Mouse (Mus musculus) midbrain, embryonic 10.5 days (tissue): ENCODE measurements around the gene Fbxo33. TPM values are rescaled to one million over a fixed set of nuclear protein-coding genes. Genes with fewer than 3 reads are reported as not detected.

Experiments
- DNase-seq: peaks from one replicate; pipeline ENCODE4 v3.0.0-alpha.2; 2017; ENCODE audit warnings: low spot score
- H3K27ac ChIP-seq: fragments of 300-500 bp; sonication (generic); replicated peaks from 2 replicates; pipeline ENCODE4 v1.5.1; 2016; ENCODE audit warnings: mild to moderate bottlenecking
- H3K27me3 ChIP-seq: fragments of 300-500 bp; sonication (generic); 2 replicates; pipeline ENCODE4 v1.6.1; 2016; ENCODE audit warnings: low read depth, mild to moderate bottlenecking; ENCODE audit not compliant: poor library complexity, severe bottlenecking
- H3K36me3 ChIP-seq: fragments of 300-500 bp; sonication (generic); 2 replicates; pipeline ENCODE4 v1.6.1; 2016; ENCODE audit warnings: mild to moderate bottlenecking, moderate library complexity
- H3K4me1 ChIP-seq: fragments of 300-500 bp; sonication (generic); 2 replicates; pipeline ENCODE4 v1.6.1; 2016
- H3K4me3 ChIP-seq: fragments of 300-500 bp; sonication (generic); 2 replicates; pipeline ENCODE4 v1.5.1; 2016; ENCODE audit warnings: mild to moderate bottlenecking, moderate library complexity
- H3K9me3 ChIP-seq: fragments of 300-500 bp; sonication (generic); replicated peaks from 2 replicates; pipeline ENCODE4 v1.6.1; 2016; ENCODE audit warnings: mild to moderate bottlenecking
- WGBS: fragments of 180-500 bp; shearing (Covaris S2); methylation state at CpG from one replicate; pipeline ENCODE4 v1.1.7; 2016; 5-methylcytosine and 5-hydroxymethylcytosine counted together
- polyA plus RNA-seq: library from polyadenylated mRNA; unstranded; fragments of >200 nt; fragmentation: Nextera tagmentation; extraction: Ambion mirVana; gene quantifications from 2 replicates; pipeline ENCODE4 v1.2.1, GENCODE M21; 2016

Fbxo33 gene
- polyA plus RNA-seq, 1 experiment from 2014 or later = 6.4 TPM

DNA sequence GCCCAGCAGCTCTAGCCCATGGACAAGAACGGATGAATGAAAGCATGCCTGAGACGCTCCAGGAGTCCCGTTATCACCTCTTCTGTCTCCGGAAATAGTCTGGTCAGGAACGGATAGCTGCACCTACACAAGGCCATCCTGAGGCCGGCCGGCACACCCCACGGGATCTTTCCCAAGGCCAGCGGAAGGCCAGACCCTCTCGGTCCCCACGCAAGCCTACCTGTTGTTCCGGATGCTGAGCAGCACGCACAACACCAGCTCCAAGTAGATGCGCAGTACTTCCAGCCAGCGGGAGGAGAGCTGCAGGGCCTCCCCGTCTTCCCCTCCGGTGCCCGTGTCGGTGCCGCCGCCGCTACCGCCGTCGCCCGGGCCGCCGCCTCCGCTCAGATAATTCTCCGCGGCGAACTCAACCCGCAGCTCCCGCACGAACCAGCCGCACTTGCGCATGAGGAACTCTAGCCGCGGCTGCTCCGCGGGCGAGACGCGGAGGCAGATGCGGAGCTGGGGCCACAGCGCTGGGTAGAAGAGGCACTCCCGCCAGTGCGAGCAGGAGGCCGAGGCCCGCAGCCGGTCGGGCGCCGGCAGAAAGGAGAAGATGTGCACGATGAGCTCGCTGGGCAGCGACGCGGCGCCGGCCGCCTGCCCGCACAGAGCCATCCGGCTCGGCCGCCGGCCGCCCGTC is 744 bp downstream of the Fbxo33 start:
- DNase-seq = no peak
- no peaks in the 10 kb centered on the region for H3K27me3 ChIP-seq
- 1% methylated on average over 68 of the region's 69 CpGs for WGBS
- H3K27ac ChIP-seq = peak overlapping the region; percentile 97
- H3K4me3 ChIP-seq = peak overlapping the region; percentile 97
- peaks cover 16% of the 10 kb centered on the region for H3K4me1 ChIP-seq
- no peaks in the 10 kb centered on the region for H3K9me3 ChIP-seq
- no peaks in the 10 kb centered on the region for H3K36me3 ChIP-seq

DNA sequence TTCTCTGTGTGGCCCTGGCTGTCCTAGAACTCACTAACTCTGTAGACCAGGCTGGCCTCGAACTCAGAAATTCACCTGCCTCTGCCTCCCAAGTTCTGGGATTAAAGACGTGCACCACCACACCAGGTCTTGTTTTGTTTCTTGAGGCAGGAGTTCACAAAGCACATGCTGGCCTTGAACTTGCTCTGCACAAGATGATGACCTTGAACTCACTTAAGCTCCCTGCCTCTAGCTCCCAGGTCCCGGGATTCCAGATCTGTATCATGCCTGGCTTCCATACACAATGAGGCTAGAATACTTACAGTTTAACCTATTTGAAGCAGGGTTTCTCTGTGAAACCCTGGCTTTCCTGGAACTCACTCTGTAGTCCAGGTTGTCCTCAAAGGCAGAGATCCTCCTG is 2.2 kb downstream of the Fbxo33 start:
- peak overlapping the region; percentile 97; the same call in 1 of the 2 replicates for H3K4me3 ChIP-seq
- H3K27ac ChIP-seq = no peak overlapping the region
- 89% methylated on average over 3 of the region's 3 CpGs for WGBS
- peaks cover 16% of the 10 kb centered on the region for H3K4me1 ChIP-seq
- H3K27me3 ChIP-seq = no peaks in the 10 kb centered on the region
- no peaks in the 10 kb centered on the region for H3K9me3 ChIP-seq
- DNase-seq = no peak
- peaks cover 8% of the 10 kb centered on the region for H3K36me3 ChIP-seq

DNA sequence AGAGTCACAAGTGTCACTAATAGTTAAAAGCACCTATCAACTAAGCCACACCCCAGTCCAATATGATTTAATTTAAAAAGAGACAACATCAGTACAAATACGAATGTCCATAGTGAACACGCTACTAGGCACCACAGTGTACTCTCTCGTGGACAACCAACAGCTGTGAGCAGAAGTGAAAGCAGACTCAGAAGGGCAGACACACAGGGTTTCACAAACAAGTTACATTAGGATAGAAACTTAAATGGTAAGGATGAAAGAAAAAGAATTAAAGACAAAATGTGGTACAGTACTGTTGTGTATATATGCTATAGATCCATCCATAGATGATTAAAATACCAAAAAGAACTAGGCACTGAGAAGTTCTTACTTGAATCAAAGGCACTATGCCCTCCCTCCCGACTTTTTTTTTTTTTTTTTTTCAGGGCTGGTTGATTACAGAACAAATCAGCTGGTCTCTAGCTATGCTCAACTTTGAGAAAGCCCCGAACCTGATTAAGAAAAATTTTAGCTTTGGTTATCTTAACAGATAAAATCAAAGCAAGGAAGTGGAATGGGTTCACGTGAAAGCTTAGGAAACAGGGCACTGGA is 2.8 kb downstream of the Fbxo33 start:
- 90% methylated on average over 6 of the region's 6 CpGs for WGBS
- Histone ChIP-seq H3K4me3 (no peak overlapping the region), H3K9me3 (no peaks in the 10 kb centered on the region)

GRCm38 (mm10) chr12:59216176-59216575 is 3.3 kb downstream of the Fbxo33 start:
- DNase-seq = no peak
- 98% methylated on average over 4 of the region's 4 CpGs for WGBS

More for the DNA sequence above, 2.8 kb downstream of the Fbxo33 start:
- H3K27me3 ChIP-seq = no peaks in the 10 kb centered on the region
- no peak for DNase-seq
- H3K27ac ChIP-seq = no peak overlapping the region
- peaks cover 16% of the 10 kb centered on the region for H3K4me1 ChIP-seq
- peaks cover 13% of the 10 kb centered on the region for H3K36me3 ChIP-seq

DNA sequence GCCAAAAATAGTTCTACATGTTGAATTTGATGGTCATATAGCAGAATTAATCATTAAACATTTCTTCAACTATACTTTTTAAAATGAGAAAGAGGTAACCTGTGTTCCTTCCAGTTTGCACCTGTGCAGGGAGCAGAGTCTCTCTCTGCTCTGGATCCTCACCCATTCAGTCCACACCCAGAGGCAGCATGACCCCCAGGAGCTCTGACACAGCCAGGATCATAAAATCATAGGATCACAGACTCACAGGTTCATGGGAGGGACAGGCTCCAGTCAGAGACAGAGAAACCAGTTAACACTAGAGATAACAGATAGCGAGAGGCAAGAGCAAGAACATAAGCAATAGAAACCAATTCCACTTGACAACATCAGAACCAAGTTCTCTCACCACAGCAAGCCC is 11.7 kb downstream of the Fbxo33 start:
- no peak overlapping the region for H3K4me3 ChIP-seq
- no peaks in the 10 kb centered on the region for H3K4me1 ChIP-seq
- no peaks in the 10 kb centered on the region for H3K27me3 ChIP-seq
- H3K36me3 ChIP-seq = peaks cover 51% of the 10 kb centered on the region
- peaks cover 6% of the 10 kb centered on the region; the same call in 1 of the 2 replicates for H3K9me3 ChIP-seq
- 97% methylated on average over 1 of the region's 1 CpGs for WGBS
- no peak overlapping the region for H3K27ac ChIP-seq
- DNase-seq = no peak

More at GRCm38 (mm10) chr12:59216176-59216575, 3.3 kb downstream of the Fbxo33 start:
- peaks cover 16% of the 10 kb centered on the region for H3K4me1 ChIP-seq
- H3K36me3 ChIP-seq = peaks cover 19% of the 10 kb centered on the region
- no peak overlapping the region for H3K27ac ChIP-seq
- no peaks in the 10 kb centered on the region for H3K27me3 ChIP-seq
- H3K9me3 ChIP-seq = 0 out of 2 replicates have a peak, but pooled peaks cover 3% of the 10 kb centered on the region
- H3K4me3 ChIP-seq = no peak overlapping the region

- H3K27ac ChIP-seq = no peak overlapping the region
- no peaks in the 10 kb centered on the region for H3K27me3 ChIP-seq
- WGBS = 90% methylated on average over 3 of the region's 3 CpGs
- no peak for DNase-seq
- H3K4me3 ChIP-seq = no peak overlapping the region
- H3K36me3 ChIP-seq = peaks cover 51% of the 10 kb centered on the region
- peaks cover 6% of the 10 kb centered on the region; the same call in 1 of the 2 replicates for H3K9me3 ChIP-seq
- no peaks in the 10 kb centered on the region for H3K4me1 ChIP-seq
Measured at GRCm38 (mm10) chr12:59207000-59207390, 12.5 kb downstream of the Fbxo33 start.

DNA sequence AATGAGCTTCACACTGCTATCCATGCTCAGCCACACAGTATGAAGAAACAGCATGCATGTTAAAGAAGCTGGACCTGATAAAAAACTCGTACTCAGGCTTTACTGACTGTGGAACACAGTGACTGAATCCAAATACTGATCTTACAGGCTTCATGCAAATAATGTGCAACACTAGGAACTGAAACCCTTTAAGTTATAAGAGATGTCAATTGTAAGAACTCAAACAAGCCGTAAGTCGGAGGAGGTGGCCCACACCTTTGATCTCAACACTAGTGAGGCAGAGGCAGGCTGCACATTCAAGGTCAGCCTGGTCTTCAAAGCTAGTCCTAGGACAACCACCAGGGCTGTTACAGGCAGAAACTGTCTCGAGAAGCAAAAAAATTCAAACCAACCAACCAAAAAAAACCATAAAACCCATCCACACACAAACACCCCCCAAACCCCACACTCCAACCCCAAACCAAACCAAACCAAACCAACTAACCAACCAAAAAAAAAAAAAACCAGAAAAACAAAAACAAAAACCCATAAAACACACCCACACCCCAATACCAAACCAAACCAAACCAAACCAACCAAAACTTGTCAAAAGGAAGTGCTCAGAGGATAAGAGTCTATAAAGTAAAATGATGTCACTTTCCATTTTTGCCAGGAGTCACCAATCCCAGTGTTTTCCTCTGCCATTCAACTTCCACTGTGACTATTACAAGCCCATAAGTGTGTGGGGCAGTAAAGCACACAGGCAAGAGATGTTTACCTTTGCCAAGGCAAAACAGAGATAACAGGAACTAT is 13.1 kb downstream of the Fbxo33 start:
- DNase-seq = no peak
- WGBS = 89% methylated on average over 4 of the region's 4 CpGs
- Histone ChIP-seq H3K36me3 (peaks cover 49% of the 10 kb centered on the region), H3K27me3 (no peaks in the 10 kb centered on the region), H3K9me3 (peaks cover 5% of the 10 kb centered on the region; the same call in 1 of the 2 replicates), H3K27ac (no peak overlapping the region), H3K4me3 (no peak overlapping the region), H3K4me1 (no peaks in the 10 kb centered on the region)

DNA sequence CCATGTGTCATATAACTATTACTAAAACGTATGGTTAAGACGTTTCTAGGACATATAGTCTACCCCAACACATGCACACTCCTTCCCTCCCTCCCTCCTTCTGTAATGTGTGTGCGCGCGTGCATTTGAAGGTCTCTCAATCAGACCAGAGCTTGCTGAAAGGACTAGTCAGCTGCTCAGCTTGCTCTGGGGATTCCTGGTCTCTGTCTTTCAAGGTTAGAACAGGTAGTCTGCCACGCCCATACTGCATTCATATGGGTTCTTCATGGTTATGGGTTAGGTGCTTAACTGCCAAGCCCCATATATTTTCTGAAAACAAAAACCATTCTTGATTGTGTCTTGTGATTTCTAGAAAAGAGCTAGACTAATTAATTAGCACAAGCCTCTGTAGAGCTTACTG is 14.0 kb downstream of the Fbxo33 start:
- Histone ChIP-seq H3K4me3 (no peak overlapping the region), H3K36me3 (peaks cover 49% of the 10 kb centered on the region), H3K9me3 (no peaks in the 10 kb centered on the region; the same call in 1 of the 2 replicates), H3K27me3 (no peaks in the 10 kb centered on the region), H3K4me1 (no peaks in the 10 kb centered on the region), H3K27ac (no peak overlapping the region)
- WGBS = 92% methylated on average over 6 of the region's 6 CpGs
- no peak for DNase-seq

- Histone ChIP-seq H3K27ac (no peak overlapping the region), H3K4me3 (no peak overlapping the region), H3K36me3 (peaks cover 66% of the 10 kb centered on the region), H3K9me3 (no peaks in the 10 kb centered on the region), H3K4me1 (no peaks in the 10 kb centered on the region), H3K27me3 (no peaks in the 10 kb centered on the region)
- DNase-seq = no peak
- 94% methylated on average over 2 of the region's 2 CpGs for WGBS
Measured at GRCm38 (mm10) chr12:59199361-59199760, 20.2 kb downstream of the Fbxo33 start.

DNA sequence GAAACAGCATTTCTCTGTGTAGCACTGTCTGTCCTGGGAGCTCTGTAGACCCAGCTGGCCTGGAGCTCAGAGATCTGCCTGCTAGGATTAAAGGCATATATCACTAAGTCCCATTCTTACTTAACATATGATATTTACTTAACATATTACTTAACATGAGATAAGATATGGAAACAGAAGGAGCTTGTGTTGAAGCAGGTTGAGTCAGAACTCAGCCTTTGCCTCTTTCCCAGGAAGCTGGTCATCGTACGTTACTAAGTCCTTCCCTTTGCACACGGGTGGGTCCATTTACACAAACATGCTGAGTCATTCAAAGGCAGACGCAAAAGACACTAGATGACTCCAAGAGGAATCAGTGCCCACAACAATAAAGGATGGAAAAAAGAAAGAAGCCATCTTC is 20.8 kb downstream of the Fbxo33 start:
- H3K9me3 ChIP-seq = no peaks in the 10 kb centered on the region
- H3K4me3 ChIP-seq = no peak overlapping the region
- H3K27ac ChIP-seq = no peak overlapping the region
- peaks cover 60% of the 10 kb centered on the region for H3K36me3 ChIP-seq
- DNase-seq = no peak
- no peaks in the 10 kb centered on the region for H3K27me3 ChIP-seq
- no peaks in the 10 kb centered on the region for H3K4me1 ChIP-seq
- 88% methylated on average over 4 of the region's 4 CpGs for WGBS

DNA sequence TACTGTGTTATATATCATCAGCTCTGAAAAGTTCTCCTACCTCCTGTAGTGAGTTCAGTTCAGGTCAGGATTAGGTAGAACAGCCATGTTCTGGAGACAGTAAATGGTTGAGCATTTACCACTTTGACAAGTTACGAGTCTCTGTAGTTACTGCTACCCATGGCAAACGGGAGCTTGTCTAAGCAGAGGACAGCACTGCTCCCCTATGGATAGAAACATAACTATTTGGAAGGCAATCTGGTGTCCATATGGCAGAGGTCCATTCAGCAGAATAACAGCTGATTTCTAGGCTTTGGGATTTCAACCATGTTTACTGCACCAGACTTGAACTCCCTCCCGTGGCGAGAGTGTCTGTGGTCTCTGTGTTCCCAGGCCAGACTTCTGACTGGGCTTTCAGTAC is 23.6 kb downstream of the Fbxo33 start:
- H3K4me1 ChIP-seq = no peaks in the 10 kb centered on the region
- H3K36me3 ChIP-seq = peaks cover 46% of the 10 kb centered on the region
- DNase-seq = no peak
- H3K27ac ChIP-seq = no peak overlapping the region
- no peak overlapping the region for H3K4me3 ChIP-seq
- H3K27me3 ChIP-seq = no peaks in the 10 kb centered on the region
- WGBS = 90% methylated on average over 4 of the region's 4 CpGs
- H3K9me3 ChIP-seq = no peaks in the 10 kb centered on the region

DNA sequence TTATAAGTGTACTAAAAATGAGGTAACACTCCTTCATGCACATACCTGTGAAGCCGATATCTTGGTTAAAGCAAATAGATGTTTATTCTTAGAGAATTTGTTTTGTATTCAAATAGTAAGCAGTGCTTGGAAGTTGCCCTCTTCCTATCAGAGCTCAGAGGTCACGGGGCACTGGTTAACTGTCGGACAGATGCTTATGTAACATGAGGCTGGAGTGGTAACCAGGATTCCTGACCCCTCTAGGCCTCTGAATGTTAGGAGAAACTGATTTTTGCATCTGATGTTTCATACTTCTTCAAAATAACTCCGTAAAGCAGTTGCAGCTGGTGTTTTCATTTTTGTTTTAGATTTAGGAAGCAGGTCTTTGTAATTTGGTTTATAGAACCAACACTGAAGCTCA is 24.5 kb downstream of the Fbxo33 start:
- H3K36me3 ChIP-seq = peaks cover 46% of the 10 kb centered on the region
- no peak overlapping the region for H3K4me3 ChIP-seq
- H3K27me3 ChIP-seq = no peaks in the 10 kb centered on the region
- no peak for DNase-seq
- WGBS = 88% methylated on average over 4 of the region's 4 CpGs
- H3K9me3 ChIP-seq = no peaks in the 10 kb centered on the region
- H3K27ac ChIP-seq = no peak overlapping the region
- no peaks in the 10 kb centered on the region for H3K4me1 ChIP-seq
